Mouse (Mus musculus) CH12.LX (cell line): ENCODE measurements around the gene Kif12.

Experiments
- CHD2 ChIP-seq: IDR thresholded peaks from 2 replicates; pipeline ENCODE4 v1.6.1; 2011; ENCODE audit warnings: low read length, improper control_type of control experiment
- CTCF ChIP-seq, 2 experiments: IDR thresholded peaks in 1 of 2; conservative IDR thresholded peaks in 1 of 2; 2 replicates each; pipeline ENCODE4 v1.5.1; 2011 to 2012; ENCODE audit warnings: low read depth in 2 of 2, low read length in 2 of 2, improper control_type of control experiment in 1 of 2, inconsistent platforms in 1 of 2, mild to moderate bottlenecking in 1 of 2, moderate library complexity in 1 of 2
- ELF1 ChIP-seq: IDR thresholded peaks from 2 replicates; pipeline ENCODE4 v1.6.1; 2014; ENCODE audit warnings: low read depth, mild to moderate bottlenecking, inconsistent platforms, low read length, improper control_type of control experiment
- MAFK ChIP-seq: IDR thresholded peaks from 2 replicates; pipeline ENCODE4 v1.6.1; 2011; ENCODE audit warnings: low read length, improper control_type of control experiment; ENCODE audit not compliant: insufficient replicate concordance
- MAX ChIP-seq: IDR thresholded peaks from 2 replicates; pipeline ENCODE4 v1.6.1; 2011; ENCODE audit warnings: low read length, improper control_type of control experiment
- MYC ChIP-seq: IDR thresholded peaks from 2 replicates; pipeline ENCODE4 v1.6.1; 2011; ENCODE audit warnings: low read depth, mild to moderate bottlenecking, improper control_type of control experiment, low read length
- NELFE ChIP-seq: IDR thresholded peaks from 2 replicates; pipeline ENCODE4 v1.6.1; 2011; ENCODE audit warnings: low read depth, low read length, improper control_type of control experiment
- POLR2A ChIP-seq: IDR thresholded peaks from 2 replicates; pipeline ENCODE4 v1.6.1; 2011; ENCODE audit warnings: low read depth, mild to moderate bottlenecking, improper control_type of control experiment, low read length
- POLR2AphosphoS2 ChIP-seq: IDR thresholded peaks from 2 replicates; pipeline ENCODE4 v1.6.1; 2011; ENCODE audit warnings: low read depth, low read length, improper control_type of control experiment
- USF2 ChIP-seq: conservative IDR thresholded peaks from 2 replicates; pipeline ENCODE4 v1.6.1; 2011; ENCODE audit warnings: low read depth, low read length, improper control_type of control experiment

DNA sequence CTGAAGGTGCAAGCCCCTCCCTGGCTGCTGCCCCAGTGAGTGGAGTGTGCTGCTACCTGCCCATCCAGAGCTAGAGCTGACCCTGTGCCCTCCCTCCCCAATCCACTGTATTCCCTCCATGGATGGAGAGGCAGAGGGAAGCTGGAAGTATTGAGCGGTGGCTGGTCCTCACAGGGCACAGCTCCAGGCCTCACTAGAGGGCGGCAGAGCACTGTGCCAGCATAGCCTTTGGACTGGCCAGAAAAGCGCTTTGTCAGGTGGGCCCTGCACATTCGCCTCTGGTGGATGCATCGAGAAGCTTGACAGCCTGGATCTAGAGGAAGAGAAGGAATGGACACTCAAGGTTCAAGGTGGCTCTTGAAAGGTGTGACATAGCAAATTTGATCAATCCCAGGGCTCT, 9.6 kb upstream of the Kif12 start:
- TF ChIP-seq ELF1 (no peak), CTCF (conservative IDR thresholded peaks at IDR 0.05 in 1 of 2, IDR thresholded peaks at IDR 0.05 in 1 of 2; ENCODE audit: low read depth in 2 of 2, low read length in 2 of 2) (peak in 1 of 2 experiments; percentile 77; a peak in 2 of 4 replicates), USF2 (no peak), POLR2AphosphoS2 (no peak), POLR2A (no peak), CHD2 (no peak), MYC (no peak), MAFK (no peak), MAX (no peak), NELFE (0 out of 2 replicates have a peak, but pooled peaks have one; percentile 13)
